Mouse (Mus musculus) forebrain, postnatal 0 days (tissue): ENCODE results near the gene Snrk. TPM values are rescaled to one million over a fixed set of nuclear protein-coding genes. Genes with fewer than 3 reads are reported as not detected.

Experiments
- ATAC-seq: fragments of 200-750 bp; cut with Nextera tagmentation; 2 replicates; pipeline ENCODE4 v1.8.0; 2017; ENCODE audit warnings: mild to moderate bottlenecking, moderate library complexity
- DNase-seq: peaks from one replicate; pipeline ENCODE4 v3.0.0-alpha.2; 2015
- H3K27ac ChIP-seq: fragments of 300-500 bp; sonication (generic); 2 replicates; pipeline ENCODE4 v1.5.1; 2014; ENCODE audit warnings: low read depth, mild to moderate bottlenecking, antibody characterized with exemption, low read length, moderate library complexity, mixed read lengths
- H3K27me3 ChIP-seq: fragments of 300-500 bp; sonication (generic); 2 replicates; pipeline ENCODE4 v1.6.1; 2014; ENCODE audit warnings: mild to moderate bottlenecking, low read length, mixed read lengths; ENCODE audit not compliant: insufficient read depth
- H3K36me3 ChIP-seq: fragments of 300-500 bp; sonication (generic); 2 replicates; pipeline ENCODE4 v1.6.1; 2014; ENCODE audit warnings: mild to moderate bottlenecking, moderate library complexity; ENCODE audit not compliant: insufficient read depth
- H3K4me1 ChIP-seq: fragments of 300-500 bp; sonication (generic); 2 replicates; pipeline ENCODE4 v1.6.1; 2014; ENCODE audit warnings: antibody characterized with exemption; ENCODE audit not compliant: insufficient read depth
- H3K4me2 ChIP-seq: fragments of 300-500 bp; sonication (generic); 2 replicates; pipeline ENCODE4 v1.6.1; 2014; ENCODE audit warnings: low read depth, mild to moderate bottlenecking, moderate library complexity
- H3K4me3 ChIP-seq: fragments of 300-500 bp; sonication (generic); 2 replicates; pipeline ENCODE4 v1.5.1; 2014; ENCODE audit warnings: low read depth, low read length, mixed read lengths
- H3K9ac ChIP-seq: fragments of 300-500 bp; sonication (generic); 2 replicates; pipeline ENCODE4 v1.6.1; 2014; ENCODE audit warnings: mild to moderate bottlenecking
- H3K9me3 ChIP-seq: fragments of 300-500 bp; sonication (generic); 2 replicates; pipeline ENCODE4 v1.6.1; 2016; ENCODE audit warnings: low read length
- CTCF ChIP-seq: sonication (generic); IDR thresholded peaks from 2 replicates; pipeline ENCODE4 v1.5.1; 2016; ENCODE audit warnings: antibody characterized with exemption, control low read depth, low read depth
- WGBS: fragments of 180-500 bp; shearing (Covaris S2); extraction: QIAGEN DNeasy Blood & Tissue Kit; methylation state at CpG from one replicate; pipeline ENCODE4 v1.1.7; 2014; 5-methylcytosine and 5-hydroxymethylcytosine counted together
- polyA plus RNA-seq: library from polyadenylated mRNA; unstranded; fragments of >200 nt; fragmentation: Nextera tagmentation; extraction: Ambion mirVana; gene quantifications from 2 replicates; pipeline ENCODE4 v1.2.1, GENCODE M21; 2015
- total RNA-seq: library from RNA; depleted of rRNA; stranded (reverse); fragments of >200 nt; gene quantifications from 2 replicates; pipeline ENCODE4 v1.2.3, GENCODE M21; 2014

Snrk gene
- total and polyA plus RNA-seq, 2 experiments from 2014 or later = 82.3 to 109 TPM

DNA sequence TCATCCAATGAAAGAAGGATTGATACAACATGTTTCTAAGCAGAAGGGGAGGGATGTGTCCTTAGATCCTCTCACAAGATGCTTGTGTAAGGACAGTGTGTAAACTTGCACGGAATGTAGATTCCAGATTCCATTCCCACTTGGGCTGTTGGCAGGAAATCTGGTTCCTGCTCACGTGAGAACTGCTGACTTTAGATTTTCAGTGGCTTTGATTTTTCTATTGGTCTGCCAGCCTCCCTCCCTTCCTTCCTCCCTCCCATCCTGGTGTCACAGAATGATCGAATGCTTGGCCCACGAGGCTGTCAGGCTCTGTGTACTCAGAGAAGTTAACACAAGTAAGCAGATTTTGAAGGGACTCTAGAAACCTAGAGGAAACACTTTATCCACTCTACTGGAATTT is 32.9 kb upstream of the Snrk start:
- no peak overlapping the region for H3K4me3 ChIP-seq
- peak; percentile 29; the same call in 1 of the 2 replicates for ATAC-seq
- H3K36me3 ChIP-seq = no peaks in the 10 kb centered on the region
- H3K27me3 ChIP-seq = no peaks in the 10 kb centered on the region
- no peaks in the 10 kb centered on the region for H3K9me3 ChIP-seq
- H3K4me1 ChIP-seq = no peaks in the 10 kb centered on the region
- no peak for TF ChIP-seq CTCF
- no peak for DNase-seq
- no peak overlapping the region for H3K27ac ChIP-seq
- no peak overlapping the region for H3K9ac ChIP-seq
- WGBS = 40% methylated on average over 4 of the region's 4 CpGs
- no peak overlapping the region for H3K4me2 ChIP-seq

DNA sequence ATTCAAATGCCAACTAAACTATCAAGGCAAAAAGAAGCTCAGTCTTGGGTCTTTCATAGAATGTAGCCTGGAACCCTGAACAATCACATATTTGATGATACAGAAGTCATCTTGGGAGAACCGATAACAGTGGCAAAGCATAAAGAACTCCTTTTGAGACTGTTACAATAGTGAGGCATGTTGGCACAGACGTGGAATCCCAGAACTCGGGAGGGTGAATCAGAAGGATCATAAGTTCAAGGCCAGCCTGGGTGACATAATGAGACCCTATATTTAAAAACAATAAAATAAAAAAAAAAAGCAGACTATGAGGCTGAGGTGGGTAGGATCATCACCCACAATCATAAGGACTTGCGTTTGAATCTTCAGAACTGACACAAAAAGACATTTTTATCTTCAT is 32.4 kb upstream of the Snrk start:
- peak overlapping the region; percentile 50; the same call in 1 of the 2 replicates for H3K27ac ChIP-seq
- 77% methylated on average over 4 of the region's 4 CpGs for WGBS

DNA sequence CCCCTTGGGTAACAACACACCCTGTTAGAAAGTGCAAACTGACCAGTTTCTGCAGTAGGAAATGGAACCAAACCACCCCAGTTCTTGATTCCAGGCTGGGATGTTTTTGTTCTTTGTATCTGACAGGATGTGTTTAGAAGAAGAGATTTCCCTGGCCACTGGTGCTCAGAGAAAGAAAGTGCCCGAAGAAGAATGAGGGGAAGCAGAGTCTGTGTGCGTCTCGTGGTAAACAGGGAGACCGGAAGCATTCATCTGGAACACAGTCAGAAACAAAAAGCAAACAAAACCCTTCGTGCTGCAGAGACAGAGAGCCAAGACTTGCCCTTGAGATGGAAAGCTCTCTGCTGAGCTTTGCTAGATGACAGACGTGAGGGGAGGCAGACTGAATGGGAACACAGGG is 32.0 kb upstream of the Snrk start:
- ATAC-seq = peak; percentile 62
- DNase-seq = peak; percentile 35

More for the DNA sequence above, 32.4 kb upstream of the Snrk start:
- Histone ChIP-seq H3K4me3 (no peak overlapping the region), H3K36me3 (no peaks in the 10 kb centered on the region), H3K9ac (no peak overlapping the region), H3K4me2 (no peak overlapping the region), H3K9me3 (no peaks in the 10 kb centered on the region), H3K4me1 (no peaks in the 10 kb centered on the region), H3K27me3 (no peaks in the 10 kb centered on the region)
- ATAC-seq = no peak
- no peak for TF ChIP-seq CTCF
- DNase-seq = no peak

GRCm38 (mm10) chr9:122085550-122086205 is 31.4 kb upstream of the Snrk start:
- H3K36me3 ChIP-seq = no peaks in the 10 kb centered on the region
- H3K27me3 ChIP-seq = no peaks in the 10 kb centered on the region
- TF ChIP-seq CTCF = no peak
- no peak overlapping the region for H3K4me2 ChIP-seq
- no peak overlapping the region for H3K4me3 ChIP-seq
- WGBS = 54% methylated on average over 3 of the region's 3 CpGs
- DNase-seq (peak; percentile 47), ATAC-seq (peak; percentile 69)
- peak overlapping the region; percentile 50; the same call in 1 of the 2 replicates for H3K27ac ChIP-seq
- no peak overlapping the region for H3K9ac ChIP-seq
- no peaks in the 10 kb centered on the region for H3K4me1 ChIP-seq
- H3K9me3 ChIP-seq = no peaks in the 10 kb centered on the region

More for the DNA sequence above, 32.0 kb upstream of the Snrk start:
- no peaks in the 10 kb centered on the region for H3K36me3 ChIP-seq
- no peaks in the 10 kb centered on the region for H3K4me1 ChIP-seq
- TF ChIP-seq CTCF = no peak
- H3K27me3 ChIP-seq = no peaks in the 10 kb centered on the region
- H3K27ac ChIP-seq = peak overlapping the region; percentile 50; the same call in 1 of the 2 replicates
- 14% methylated on average over 6 of the region's 6 CpGs for WGBS
- H3K4me2 ChIP-seq = no peak overlapping the region
- no peaks in the 10 kb centered on the region for H3K9me3 ChIP-seq
- no peak overlapping the region for H3K9ac ChIP-seq
- no peak overlapping the region for H3K4me3 ChIP-seq

GRCm38 (mm10) chr9:122087086-122087485 is 30.0 kb upstream of the Snrk start:
- ATAC-seq (no peak), DNase-seq (no peak)
- TF ChIP-seq CTCF = no peak
- no peaks in the 10 kb centered on the region for H3K9me3 ChIP-seq
- H3K36me3 ChIP-seq = no peaks in the 10 kb centered on the region
- WGBS = 79% methylated on average over 6 of the region's 6 CpGs
- no peak overlapping the region for H3K4me2 ChIP-seq
- no peak overlapping the region for H3K9ac ChIP-seq
- H3K4me1 ChIP-seq = no peaks in the 10 kb centered on the region
- H3K27me3 ChIP-seq = no peaks in the 10 kb centered on the region
- H3K27ac ChIP-seq = no peak overlapping the region; the same call in 1 of the 2 replicates
- H3K4me3 ChIP-seq = no peak overlapping the region

- H3K9me3 ChIP-seq = no peaks in the 10 kb centered on the region
- H3K36me3 ChIP-seq = no peaks in the 10 kb centered on the region
- ATAC-seq (no peak), DNase-seq (no peak)
- H3K4me2 ChIP-seq = no peak overlapping the region
- H3K4me3 ChIP-seq = no peak overlapping the region
- 38% methylated on average over 7 of the region's 7 CpGs for WGBS
- H3K27me3 ChIP-seq = no peaks in the 10 kb centered on the region
- no peaks in the 10 kb centered on the region for H3K4me1 ChIP-seq
- H3K27ac ChIP-seq = peak overlapping the region; percentile 11; the same call in 1 of the 2 replicates
- no peak overlapping the region for H3K9ac ChIP-seq
- TF ChIP-seq CTCF = no peak
Observed at GRCm38 (mm10) chr9:122091171-122091570, 25.9 kb upstream of the Snrk start.

GRCm38 (mm10) chr9:122091782-122092228 is 25.3 kb upstream of the Snrk start:
- DNase-seq = no peak
- WGBS = 62% methylated on average over 5 of the region's 5 CpGs

More at GRCm38 (mm10) chr9:122091782-122092228, 25.3 kb upstream of the Snrk start:
- Histone ChIP-seq H3K9me3 (no peaks in the 10 kb centered on the region), H3K4me2 (no peak overlapping the region), H3K27ac (no peak overlapping the region), H3K9ac (no peak overlapping the region), H3K4me1 (no peaks in the 10 kb centered on the region), H3K27me3 (no peaks in the 10 kb centered on the region), H3K4me3 (no peak overlapping the region), H3K36me3 (no peaks in the 10 kb centered on the region)
- ATAC-seq = no peak
- no peak for TF ChIP-seq CTCF
